Mouse (Mus musculus): ENCODE data around the gene Dlx4.

DNA sequence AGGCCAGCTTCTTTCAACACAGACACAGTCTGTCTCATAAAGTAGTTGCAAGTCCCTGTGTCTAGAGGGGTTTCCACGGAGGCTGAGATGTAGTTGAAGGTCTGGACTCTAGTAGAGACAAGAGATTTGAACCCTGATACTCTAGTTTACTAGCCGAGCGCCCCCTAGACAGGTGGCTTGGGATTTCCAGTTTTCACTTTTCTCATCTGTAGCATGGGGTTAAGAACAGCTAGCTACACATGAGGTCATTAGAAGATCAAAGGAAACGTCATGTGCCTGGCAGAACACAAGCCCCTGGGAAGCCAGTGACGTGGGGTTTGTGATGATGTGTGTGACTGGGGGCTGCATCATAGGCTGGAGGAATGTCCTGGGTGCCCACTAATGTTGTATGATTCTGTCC is 11.3 kb upstream of the Dlx4 start:
- TF ChIP-seq POLR2A (IDR thresholded peaks at IDR 0.05; ENCODE audit: control insufficient read depth, low read depth, low read length) (no peak), CTCF (IDR thresholded peaks at IDR 0.05; ENCODE audit: control insufficient read depth, insufficient read depth, insufficient replicate concordance, low read depth, low read length) (no peak)

Data from testis, adult 2 months (tissue).